Mouse (Mus musculus) G1E-ER4 (cell line): ENCODE results near the gene Lama2. TPM values are rescaled to one million over a fixed set of nuclear protein-coding genes. Genes with fewer than 3 reads are reported as not detected.

Experiments
- GATA1 ChIP-seq: IDR thresholded peaks from one replicate; pipeline ENCODE4 v1.8.0; 2012; ENCODE audit warnings: low read length, inconsistent platforms
- polyA plus RNA-seq: library from polyadenylated mRNA; stranded (reverse); fragments of >175 nt; gene quantifications from 2 replicates; pipeline ENCODE4 v1.2.3, GENCODE M21; 2012

Gene Lama2
- polyA plus RNA-seq, 1 experiment = not detected

- no peak for TF ChIP-seq GATA1
These were observed 486.4 kb downstream of the Lama2 start for GRCm38 (mm10) chr10:27133135-27133534.

GRCm38 (mm10) chr10:27127454-27127853 lies 492.1 kb downstream of the Lama2 start:
- TF ChIP-seq GATA1 = no peak

GRCm38 (mm10) chr10:27123763-27124162 lies 495.8 kb downstream of the Lama2 start:
- no peak for TF ChIP-seq GATA1

GRCm38 (mm10) chr10:27117815-27118214 lies 501.7 kb downstream of the Lama2 start:
- no peak for TF ChIP-seq GATA1

GRCm38 (mm10) chr10:27116938-27117647 lies 502.5 kb downstream of the Lama2 start:
- TF ChIP-seq GATA1 = no peak

GRCm38 (mm10) chr10:27114131-27114530 lies 505.4 kb downstream of the Lama2 start:
- TF ChIP-seq GATA1 = no peak

GRCm38 (mm10) chr10:27103811-27104210 lies 515.7 kb downstream of the Lama2 start:
- no peak for TF ChIP-seq GATA1

GRCm38 (mm10) chr10:27101800-27102353 lies 517.7 kb downstream of the Lama2 start:
- no peak for TF ChIP-seq GATA1

- no peak for TF ChIP-seq GATA1
These were observed 542.4 kb downstream of the Lama2 start for GRCm38 (mm10) chr10:27077113-27077512.

- TF ChIP-seq GATA1 = no peak
These were observed 550.6 kb downstream of the Lama2 start for GRCm38 (mm10) chr10:27068794-27069435.

- TF ChIP-seq GATA1 = no peak
These were observed 555.9 kb downstream of the Lama2 start for GRCm38 (mm10) chr10:27063671-27064070.

- no peak for TF ChIP-seq GATA1
These were observed 565.1 kb downstream of the Lama2 start for GRCm38 (mm10) chr10:27054488-27054887.

- TF ChIP-seq GATA1 = no peak
These were observed 572.4 kb downstream of the Lama2 start for GRCm38 (mm10) chr10:27047196-27047595.

GRCm38 (mm10) chr10:27041812-27042211 lies 577.7 kb downstream of the Lama2 start:
- TF ChIP-seq GATA1 = no peak

GRCm38 (mm10) chr10:27022707-27023106 lies 596.9 kb downstream of the Lama2 start:
- TF ChIP-seq GATA1 = no peak

- no peak for TF ChIP-seq GATA1
These were observed 606.7 kb downstream of the Lama2 start for GRCm38 (mm10) chr10:27012804-27013365.

- TF ChIP-seq GATA1 = no peak
These were observed 612.2 kb downstream of the Lama2 start for GRCm38 (mm10) chr10:27007364-27007763.

- no peak for TF ChIP-seq GATA1
These were observed 613.8 kb downstream of the Lama2 start for GRCm38 (mm10) chr10:27005716-27006115.
